Mouse (Mus musculus): Measurements from ENCODE around the gene Ndufs3.

Ndufs3 gene

GRCm38 (mm10) chr2:90848331-90848730 is 56.3 kb downstream of the Ndufs3 start:
- in situ Hi-C loops (cut with MboI): no loop called here

- in situ Hi-C loops (cut with MboI): no loop called here
These were observed 57.0 kb downstream of the Ndufs3 start for GRCm38 (mm10) chr2:90847681-90848050.

DNA sequence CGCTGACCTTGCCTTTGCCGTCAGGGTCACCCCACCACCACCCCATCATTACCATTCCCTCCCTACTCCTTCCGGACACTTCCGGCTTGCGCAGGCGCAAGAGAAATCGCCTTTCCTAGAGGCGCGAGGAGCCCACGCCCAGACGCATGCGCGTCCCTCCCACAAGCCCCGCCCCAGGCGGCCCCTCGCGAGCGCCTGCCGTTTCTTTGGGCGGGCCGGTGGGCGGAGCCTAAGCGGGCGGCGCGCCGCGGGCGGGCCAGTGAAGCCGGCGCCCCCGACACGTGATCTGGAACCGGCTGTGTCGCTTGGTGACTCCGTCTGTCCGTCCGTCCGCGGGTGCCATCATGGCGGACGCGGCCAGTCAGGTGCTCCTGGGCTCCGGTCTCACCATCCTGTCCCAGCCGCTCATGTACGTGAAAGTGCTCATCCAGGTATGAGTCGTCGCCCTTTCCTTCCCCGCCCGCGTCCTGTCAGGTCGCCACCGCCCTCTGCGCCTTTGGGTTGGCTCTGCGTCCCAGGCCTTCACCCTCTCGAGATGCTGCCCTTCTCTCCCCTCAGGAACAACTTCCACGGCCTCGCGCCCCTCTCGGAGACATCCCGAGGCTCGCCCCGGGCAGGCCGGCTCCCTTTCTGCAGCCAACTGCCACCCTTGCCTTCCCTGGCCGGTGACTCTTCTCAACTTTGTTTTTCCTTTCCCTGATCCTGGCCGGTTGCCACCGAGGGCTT is 57.5 kb downstream of the Ndufs3 start, which contains the start of gene Mtch2:
Gene Mtch2, plus strand, starts transcription at position 201 of the 726 bp plus-strand sequence.
- in situ Hi-C loops (cut with MboI): no loop called here

DNA sequence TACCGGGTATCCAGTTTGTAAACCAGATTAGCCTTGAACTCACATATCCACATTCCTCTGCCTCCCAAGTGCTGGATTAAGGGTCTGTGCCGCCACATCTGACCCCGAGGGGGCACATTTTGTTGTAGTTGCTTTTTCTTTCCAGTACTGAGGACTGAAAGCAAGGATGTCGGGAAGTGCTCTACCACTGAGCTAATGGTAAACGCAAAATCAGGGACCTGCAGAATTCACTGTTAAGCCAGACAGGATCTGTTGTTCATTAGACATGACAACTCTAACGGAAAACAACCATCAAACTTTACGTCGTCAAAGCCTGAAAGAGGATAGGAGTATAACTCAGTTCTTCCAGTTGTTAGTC is 58.1 kb downstream of the Ndufs3 start:
- in situ Hi-C loops (cut with MboI): no loop called here

GRCm38 (mm10) chr2:90846171-90846570 is 58.5 kb downstream of the Ndufs3 start:
- in situ Hi-C loops (cut with MboI): no loop called here

DNA sequence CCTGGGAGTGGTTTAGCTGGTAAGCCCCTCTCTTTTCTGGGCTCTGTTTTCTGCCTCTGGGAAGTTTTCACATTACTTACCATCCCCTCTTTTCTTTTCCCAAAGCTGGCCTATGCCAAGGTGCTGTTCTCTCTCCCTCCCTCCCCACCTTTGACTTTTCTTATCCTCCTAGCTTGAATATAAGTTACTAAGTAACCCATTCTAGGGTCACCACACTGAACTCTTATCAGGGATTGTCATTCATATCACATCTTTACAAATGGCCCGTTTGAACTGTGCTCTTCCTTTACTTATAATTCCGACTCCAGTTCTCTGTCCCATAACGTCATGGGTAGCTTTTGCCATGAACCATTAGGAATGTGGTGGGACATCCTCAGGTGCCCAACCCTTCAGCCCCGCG is 59.4 kb downstream of the Ndufs3 start:
- in situ Hi-C loops (cut with MboI): no loop called here

Data from mature B cell (primary cell).